Mouse (Mus musculus): ENCODE results near the gene Senp6. TPM values are rescaled to one million over a fixed set of nuclear protein-coding genes. Genes with fewer than 3 reads are reported as not detected.

Senp6 gene
- polyA plus RNA-seq, 1 experiment = 9.8 TPM

- no peak for DNase-seq (ENCODE audit: low read depth in 1 of 2, low spot score in 2 of 2)
- no peak overlapping the region for H3K27ac ChIP-seq (ENCODE audit: insufficient read depth, low read length)
- no peak overlapping the region for H3K4me3 ChIP-seq (ENCODE audit: extremely low read depth, insufficient read depth, insufficient read length)
- WGBS = 92% methylated on average over 9 of the region's 9 CpGs
- TF ChIP-seq POLR2A (IDR thresholded peaks at IDR 0.05; ENCODE audit: low read depth, low read length) (no peak), CTCF (IDR thresholded peaks at IDR 0.05; ENCODE audit: extremely low read depth, insufficient read depth, insufficient read length, insufficient replicate concordance) (no peak)
- H3K27me3 ChIP-seq (ENCODE audit: control insufficient read depth, insufficient read depth, low read length) = no peaks in the 10 kb centered on the region
- H3K4me1 ChIP-seq (ENCODE audit: control insufficient read depth, insufficient read depth, insufficient read length) = no peaks in the 10 kb centered on the region; the same call in 1 of the 2 replicates
- H3K36me3 ChIP-seq (ENCODE audit: control insufficient read depth, insufficient read depth, low read length) = no peaks in the 10 kb centered on the region
These were observed 102.8 kb downstream of the Senp6 start for GRCm38 (mm10) chr9:80169551-80169950.

- no peaks in the 10 kb centered on the region for H3K4me1 ChIP-seq (ENCODE audit: control insufficient read depth, insufficient read depth, insufficient read length)
- no peaks in the 10 kb centered on the region for H3K27me3 ChIP-seq (ENCODE audit: control insufficient read depth, insufficient read depth, low read length)
- no peaks in the 10 kb centered on the region for H3K36me3 ChIP-seq (ENCODE audit: control insufficient read depth, insufficient read depth, low read length)
- no peak for DNase-seq (ENCODE audit: low read depth in 1 of 2, low spot score in 2 of 2)
- no peak overlapping the region for H3K4me3 ChIP-seq (ENCODE audit: extremely low read depth, insufficient read depth, insufficient read length)
- no peak for TF ChIP-seq POLR2A (IDR thresholded peaks at IDR 0.05; ENCODE audit: low read depth, low read length)
- no peak for TF ChIP-seq CTCF (IDR thresholded peaks at IDR 0.05; ENCODE audit: extremely low read depth, insufficient read depth, insufficient read length, insufficient replicate concordance)
- no peak overlapping the region for H3K27ac ChIP-seq (ENCODE audit: insufficient read depth, low read length)
These were observed 104.5 kb downstream of the Senp6 start for GRCm38 (mm10) chr9:80171241-80171640.

GRCm38 (mm10) chr9:80172396-80173222, 105.9 kb downstream of the Senp6 start:
- Histone ChIP-seq H3K27me3 (ENCODE audit: control insufficient read depth, insufficient read depth, low read length) (no peaks in the 10 kb centered on the region), H3K27ac (ENCODE audit: insufficient read depth, low read length) (no peak overlapping the region), H3K36me3 (ENCODE audit: control insufficient read depth, insufficient read depth, low read length) (no peaks in the 10 kb centered on the region), H3K4me3 (ENCODE audit: extremely low read depth, insufficient read depth, insufficient read length) (no peak overlapping the region), H3K4me1 (ENCODE audit: control insufficient read depth, insufficient read depth, insufficient read length) (no peaks in the 10 kb centered on the region)
- 85% methylated on average over 8 of the region's 8 CpGs for WGBS
- no peak for TF ChIP-seq CTCF (IDR thresholded peaks at IDR 0.05; ENCODE audit: extremely low read depth, insufficient read depth, insufficient read length, insufficient replicate concordance)
- no peak for TF ChIP-seq POLR2A (IDR thresholded peaks at IDR 0.05; ENCODE audit: low read depth, low read length)
- DNase-seq (ENCODE audit: low read depth in 1 of 2, low spot score in 2 of 2) = no peak

GRCm38 (mm10) chr9:80173629-80174028, 106.9 kb downstream of the Senp6 start:
- DNase-seq (ENCODE audit: low read depth in 1 of 2, low spot score in 2 of 2) = no peak
- TF ChIP-seq POLR2A (IDR thresholded peaks at IDR 0.05; ENCODE audit: low read depth, low read length) (no peak), CTCF (IDR thresholded peaks at IDR 0.05; ENCODE audit: extremely low read depth, insufficient read depth, insufficient read length, insufficient replicate concordance) (no peak)
- Histone ChIP-seq H3K36me3 (ENCODE audit: control insufficient read depth, insufficient read depth, low read length) (no peaks in the 10 kb centered on the region), H3K27me3 (ENCODE audit: control insufficient read depth, insufficient read depth, low read length) (no peaks in the 10 kb centered on the region), H3K4me1 (ENCODE audit: control insufficient read depth, insufficient read depth, insufficient read length) (no peaks in the 10 kb centered on the region), H3K27ac (ENCODE audit: insufficient read depth, low read length) (no peak overlapping the region), H3K4me3 (ENCODE audit: extremely low read depth, insufficient read depth, insufficient read length) (no peak overlapping the region)
- WGBS = 78% methylated on average over 9 of the region's 9 CpGs

DNA sequence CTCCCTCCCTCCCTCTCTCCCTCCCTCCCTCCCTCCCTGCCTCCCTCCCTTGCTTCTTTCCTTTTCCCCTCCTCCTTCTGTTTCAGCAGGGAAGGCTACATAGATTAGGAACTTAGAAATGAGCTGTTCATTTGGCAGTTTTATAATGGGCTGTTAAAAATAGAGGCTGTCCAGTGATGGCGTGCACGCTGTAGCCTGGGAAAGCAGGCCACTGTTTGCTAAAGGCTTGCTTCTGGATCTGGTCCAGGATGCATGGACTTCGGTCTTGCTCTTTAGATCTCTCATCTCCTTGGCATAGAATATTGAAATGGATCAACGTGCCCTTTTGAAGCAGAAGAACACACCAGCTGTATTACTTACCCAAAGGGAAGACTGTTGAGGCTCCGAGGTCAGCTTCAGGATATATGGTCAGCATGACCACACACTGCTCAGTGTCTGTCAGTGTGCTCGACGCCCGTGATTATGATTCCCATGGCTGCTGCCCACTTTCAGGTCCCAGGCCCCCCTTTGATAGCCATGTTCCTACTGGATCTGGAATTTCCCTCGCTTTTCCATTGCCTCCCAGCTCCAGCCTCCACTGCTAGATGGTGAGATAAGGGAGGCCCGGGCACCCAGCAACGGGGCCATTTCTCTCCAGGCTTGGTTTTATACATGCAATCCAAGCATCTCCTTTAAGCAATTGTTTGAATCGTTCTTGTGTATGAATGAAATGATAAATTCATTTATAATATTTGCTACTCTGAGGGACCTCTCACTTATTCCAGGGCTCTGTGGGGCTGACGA, 110.2 kb downstream of the Senp6 start:
- WGBS = 89% methylated on average over 13 of the region's 13 CpGs
- DNase-seq (ENCODE audit: low read depth in 1 of 2, low spot score in 2 of 2) = no peak
- Histone ChIP-seq H3K4me1 (ENCODE audit: control insufficient read depth, insufficient read depth, insufficient read length) (no peaks in the 10 kb centered on the region), H3K36me3 (ENCODE audit: control insufficient read depth, insufficient read depth, low read length) (no peaks in the 10 kb centered on the region), H3K27ac (ENCODE audit: insufficient read depth, low read length) (no peak overlapping the region), H3K27me3 (ENCODE audit: control insufficient read depth, insufficient read depth, low read length) (no peaks in the 10 kb centered on the region), H3K4me3 (ENCODE audit: extremely low read depth, insufficient read depth, insufficient read length) (no peak overlapping the region)
- no peak for TF ChIP-seq CTCF (IDR thresholded peaks at IDR 0.05; ENCODE audit: extremely low read depth, insufficient read depth, insufficient read length, insufficient replicate concordance)
- TF ChIP-seq POLR2A (IDR thresholded peaks at IDR 0.05; ENCODE audit: low read depth, low read length) = no peak

GRCm38 (mm10) chr9:80178670-80179069, 112.0 kb downstream of the Senp6 start:
- no peaks in the 10 kb centered on the region for H3K27me3 ChIP-seq (ENCODE audit: control insufficient read depth, insufficient read depth, low read length)
- H3K4me3 ChIP-seq (ENCODE audit: extremely low read depth, insufficient read depth, insufficient read length) = no peak overlapping the region
- H3K4me1 ChIP-seq (ENCODE audit: control insufficient read depth, insufficient read depth, insufficient read length) = no peaks in the 10 kb centered on the region
- no peak for DNase-seq (ENCODE audit: low read depth in 1 of 2, low spot score in 2 of 2)
- H3K27ac ChIP-seq (ENCODE audit: insufficient read depth, low read length) = no peak overlapping the region
- WGBS = 94% methylated on average over 2 of the region's 2 CpGs
- no peaks in the 10 kb centered on the region for H3K36me3 ChIP-seq (ENCODE audit: control insufficient read depth, insufficient read depth, low read length)
- TF ChIP-seq POLR2A (IDR thresholded peaks at IDR 0.05; ENCODE audit: low read depth, low read length) (no peak), CTCF (IDR thresholded peaks at IDR 0.05; ENCODE audit: extremely low read depth, insufficient read depth, insufficient read length, insufficient replicate concordance) (no peak)
